In the genomic region with DNA sequence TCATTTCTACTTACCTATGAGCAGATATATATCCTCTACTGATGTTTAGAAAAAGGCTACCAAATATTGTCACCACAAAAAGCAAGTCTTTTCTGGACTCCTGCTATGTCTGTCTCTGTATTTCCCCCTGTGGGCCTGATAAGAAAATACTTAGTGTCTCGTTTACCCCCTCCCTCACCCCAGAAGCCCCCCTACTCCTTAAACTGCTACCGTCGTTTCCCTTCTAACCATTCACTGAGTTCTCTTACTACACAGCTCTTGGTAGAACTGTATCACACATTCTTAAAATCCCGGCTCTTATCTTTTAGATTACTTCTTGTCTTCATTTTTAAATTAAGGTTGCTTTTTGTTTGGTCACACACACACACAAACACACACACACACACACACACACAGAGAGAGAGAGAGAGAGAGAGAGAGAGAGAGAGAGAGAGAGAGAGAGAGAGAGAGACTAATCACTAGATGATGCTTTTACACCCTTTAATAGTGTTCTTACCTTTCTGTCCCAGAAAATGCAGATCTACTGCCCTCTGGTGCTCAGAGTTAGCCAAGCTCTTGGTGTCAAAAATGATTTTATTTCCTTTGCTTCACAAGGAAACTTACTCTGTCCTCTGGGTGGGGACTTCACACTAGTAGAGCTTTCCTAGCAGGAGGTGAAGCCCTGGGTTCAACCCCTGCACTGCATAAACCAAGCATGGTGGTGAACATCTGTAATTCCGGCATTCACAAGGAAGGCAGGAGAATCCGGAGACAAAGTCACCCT, we compare ENCODE assay signal across 8 mouse cellular contexts. TPM values are rescaled to one million over a fixed set of nuclear protein-coding genes. Genes with fewer than 3 reads are reported as not detected.
DNase-seq lines count a peak whose midpoint lies in the region; ATAC-seq and TF ChIP-seq lines count a peak whose summit lies in the region.

No protein-coding gene starts in this region.

- H3K9me3 ChIP-seq in forebrain, postnatal 0 days (ENCODE audit: low read length), result no peaks in the 10 kb centered on the region

- H3K9ac ChIP-seq in forebrain, postnatal 0 days, result no peak overlapping the region

- peak; percentile 84 for ATAC-seq in forebrain, postnatal 0 days
- peak; percentile 80 for ATAC-seq in megakaryocyte progenitor cell, adult 5-6 weeks (replicated peaks; ENCODE audit: poor library complexity)

- H3K36me3 ChIP-seq in C2C12 (ENCODE audit: control insufficient read depth, insufficient read depth), result no peaks in the 10 kb centered on the region
- H3K36me3 ChIP-seq in forebrain, postnatal 0 days (ENCODE audit: insufficient read depth), result no peaks in the 10 kb centered on the region

- H3ac ChIP-seq in C2C12 (ENCODE audit: control insufficient read depth, insufficient read length, low read depth), result no peak overlapping the region

- H3K27ac ChIP-seq in gastrocnemius, adult 2 months, result no peak overlapping the region
- no peak overlapping the region for H3K27ac ChIP-seq in forebrain, postnatal 0 days (ENCODE audit: low read depth, low read length)

- DNase-seq in gastrocnemius, adult 2 months, result peak; percentile 31
- no peak for DNase-seq in gastrocnemius, postnatal 25 days
- DNase-seq in brain, embryonic 14.5 days (ENCODE audit: low read depth), result peak; percentile 82
- DNase-seq in forebrain, postnatal 0 days, result peak; percentile 90
- DNase-seq in kidney, postnatal 14 days, result peak; percentile 54
- DNase-seq in right cerebral cortex, postnatal 4 days, result peak; percentile 54

- H3K27me3 ChIP-seq in C2C12 (ENCODE audit: control insufficient read depth, insufficient read depth, insufficient read length), result peaks cover 8% of the 10 kb centered on the region
- no peaks in the 10 kb centered on the region for H3K27me3 ChIP-seq in forebrain, postnatal 0 days (ENCODE audit: insufficient read depth, low read length)

- no peak for TF ChIP-seq POLR2A in brain, embryonic 14.5 days (IDR thresholded peaks at IDR 0.05; ENCODE audit: borderline replicate concordance, extremely low read depth, insufficient read depth, insufficient read length, poor library complexity, severe bottlenecking)

- 62% methylated on average over 6 of the region's 6 CpGs for WGBS in forebrain, postnatal 0 days

- no peaks in the 10 kb centered on the region for H3K79me3 ChIP-seq in C2C12 (ENCODE audit: low read depth)

- H3K4me2 ChIP-seq in forebrain, postnatal 0 days (ENCODE audit: low read depth), result no peak overlapping the region

- intact Hi-C loops in gastrocnemius, adult 2 months (cut with DNase I), result loop anchor here (2.0 to 5.0 kb wide), 2 partner anchors 34 to 114 kb away; no protein-coding TSS in a partner anchor

- no peaks in the 10 kb centered on the region for H3K79me2 ChIP-seq in C2C12 (ENCODE audit: control insufficient read depth, insufficient read depth)

- no peaks in the 10 kb centered on the region for H3K4me1 ChIP-seq in forebrain, postnatal 0 days (ENCODE audit: insufficient read depth)

- H3K4me3 ChIP-seq in gastrocnemius, adult 2 months, result no peak overlapping the region
- H3K4me3 ChIP-seq in C2C12 (ENCODE audit: insufficient read depth, poor library complexity, severe bottlenecking), result no peak overlapping the region
- no peak overlapping the region for H3K4me3 ChIP-seq in forebrain, postnatal 0 days (ENCODE audit: low read depth, low read length)

- peak; percentile 61 for TF ChIP-seq CTCF in gastrocnemius, adult 2 months (IDR thresholded peaks at IDR 0.05)
- TF ChIP-seq CTCF in C2C12 (IDR thresholded peaks at IDR 0.05; ENCODE audit: control insufficient read depth, insufficient read depth, insufficient read length), result peak; percentile 12
- TF ChIP-seq CTCF in brain, embryonic 14.5 days (IDR thresholded peaks at IDR 0.05; ENCODE audit: borderline replicate concordance, extremely low read depth, insufficient read depth, insufficient read length), result peak; percentile 49; the same call in 1 of the 2 replicates
- peak; percentile 86 for TF ChIP-seq CTCF in forebrain, postnatal 0 days (IDR thresholded peaks at IDR 0.05; ENCODE audit: low read depth)

TF ChIP-seq in C2C12, 6 proteins besides CTCF, POLR2A, EP300 and RAD21:
- TF ChIP-seq MYOG (IDR thresholded peaks at IDR 0.05; ENCODE audit: control insufficient read depth, extremely low read depth, insufficient read length), result no peak
- no peak for TF ChIP-seq USF1 (IDR thresholded peaks at IDR 0.05; ENCODE audit: low read depth)
- TF ChIP-seq FOSL1 (IDR thresholded peaks at IDR 0.05; ENCODE audit: insufficient read depth, low read length, poor library complexity, severe bottlenecking), result no peak
- no peak for TF ChIP-seq CEBPB (IDR thresholded peaks at IDR 0.05; ENCODE audit: low read depth)
- no peak for TF ChIP-seq MYOD1 (IDR thresholded peaks at IDR 0.05; ENCODE audit: control insufficient read depth, insufficient read length, low read depth)
- no peak for TF ChIP-seq MAX (IDR thresholded peaks at IDR 0.05)
TF ChIP-seq in C2C12: peak in this region for 0.

RNA-seq across cellular contexts. Expression of gene Aox2, which starts 7.1 kb away (rescaled TPM):
- total RNA-seq in gastrocnemius, adult 2 months (2021), result under 1 TPM; 0.10 to 0.11 TPM
- not detected for total RNA-seq in gastrocnemius, postnatal 25 days (2021)
- polyA plus RNA-seq in C2C12 (2012; fragmentation: generic; extraction: Trizol), result not detected
- polyA plus RNA-seq in brain, embryonic 14.5 days (2012; rRNA removed), result 0.01 and 0.04 TPM in 2 replicates
- total RNA-seq in forebrain, postnatal 0 days (2014; rRNA removed), result 0.05 TPM in 1 of 2 replicates, not detected in the other
- not detected in 2 replicates for polyA plus RNA-seq in forebrain, postnatal 0 days (2015; fragmentation: Nextera tagmentation; extraction: Ambion mirVana)
- 0.05 TPM in 1 of 2 replicates, not detected in the other for total RNA-seq in megakaryocyte progenitor cell, adult 5-6 weeks (2015)
- total RNA-seq in megakaryocyte progenitor cell, adult 5-6 weeks (2017), result not detected in 2 replicates

Comparison
In these comparisons a context has a peak if more than half of its experiments do, and no peak if none do; other contexts are left out.
1. CTCF ChIP-seq: peak in every context shown above with its lines; median percentile 86 in forebrain, postnatal 0 days; 61 in gastrocnemius, adult 2 months; 49 in brain, embryonic 14.5 days; 12 in C2C12.